Mouse (Mus musculus) granulocyte monocyte progenitor cell, adult 5-6 weeks (primary cell): ENCODE results near the gene Kiss1r. TPM values are rescaled to one million over a fixed set of nuclear protein-coding genes. Genes with fewer than 3 reads are reported as not detected.
"Not testable (repeated sequence)": the region's sequence is repeated elsewhere in the genome, so short reads cannot be mapped to it uniquely, and the experiment has no call there.

ENCODE experiments used
- ATAC-seq: replicated peaks from 2 replicates; pipeline ENCODE4 v1.8.0; 2016; ENCODE audit warnings: mild to moderate bottlenecking, moderate TSS enrichment, inconsistent platforms; ENCODE audit not compliant: poor library complexity, severe bottlenecking
- total RNA-seq, 2 experiments: library from RNA; stranded (forward) in 1 of 2; stranded (reverse) in 1 of 2; fragments of 200-712, 200-1000 nt in 1 of 2; fragments of >200 nt in 1 of 2; fragmentation: Nextera tagmentation in 1 of 2; gene quantifications; 2 replicates each; pipeline ENCODE4 v1.2.3; 2014 to 2017

Gene Kiss1r
- total RNA-seq, 2 experiments from 2014 or later = not detected

DNA sequence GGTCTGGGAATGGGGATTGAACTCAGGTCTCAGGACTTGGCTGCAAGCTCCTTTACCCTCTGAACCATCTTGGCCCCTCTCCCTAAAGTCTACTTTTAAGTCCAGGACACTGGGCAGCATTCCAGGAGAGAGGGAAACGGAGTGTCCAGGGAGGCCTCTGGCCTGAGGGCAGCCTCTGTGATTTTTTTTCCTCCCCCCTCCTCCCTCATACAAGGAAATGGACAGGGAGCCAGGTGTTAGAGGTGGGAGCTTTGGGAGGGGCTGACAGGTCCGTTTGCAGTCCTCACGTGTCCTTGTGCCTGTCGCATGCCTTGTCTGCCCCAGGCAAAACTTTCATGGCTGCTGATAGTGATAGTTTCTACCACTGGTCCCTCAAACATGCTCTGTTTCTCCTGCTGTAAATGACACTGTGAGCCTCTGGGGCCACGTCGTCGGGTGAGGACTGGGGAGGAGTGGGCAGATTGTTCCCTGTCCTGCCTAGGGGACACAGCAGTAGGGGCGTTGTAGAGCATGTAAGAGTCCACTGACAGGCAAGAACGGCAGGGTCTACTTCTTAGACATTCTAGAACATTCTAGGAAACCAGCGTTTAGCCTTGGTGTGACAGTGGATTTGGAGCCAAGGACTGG lies 19.6 kb downstream of the Kiss1r start:
- ATAC-seq = no peak

- ATAC-seq = peak; percentile 68
Observed at GRCm38 (mm10) chr10:79936911-79937441, 20.2 kb downstream of the Kiss1r start.

DNA sequence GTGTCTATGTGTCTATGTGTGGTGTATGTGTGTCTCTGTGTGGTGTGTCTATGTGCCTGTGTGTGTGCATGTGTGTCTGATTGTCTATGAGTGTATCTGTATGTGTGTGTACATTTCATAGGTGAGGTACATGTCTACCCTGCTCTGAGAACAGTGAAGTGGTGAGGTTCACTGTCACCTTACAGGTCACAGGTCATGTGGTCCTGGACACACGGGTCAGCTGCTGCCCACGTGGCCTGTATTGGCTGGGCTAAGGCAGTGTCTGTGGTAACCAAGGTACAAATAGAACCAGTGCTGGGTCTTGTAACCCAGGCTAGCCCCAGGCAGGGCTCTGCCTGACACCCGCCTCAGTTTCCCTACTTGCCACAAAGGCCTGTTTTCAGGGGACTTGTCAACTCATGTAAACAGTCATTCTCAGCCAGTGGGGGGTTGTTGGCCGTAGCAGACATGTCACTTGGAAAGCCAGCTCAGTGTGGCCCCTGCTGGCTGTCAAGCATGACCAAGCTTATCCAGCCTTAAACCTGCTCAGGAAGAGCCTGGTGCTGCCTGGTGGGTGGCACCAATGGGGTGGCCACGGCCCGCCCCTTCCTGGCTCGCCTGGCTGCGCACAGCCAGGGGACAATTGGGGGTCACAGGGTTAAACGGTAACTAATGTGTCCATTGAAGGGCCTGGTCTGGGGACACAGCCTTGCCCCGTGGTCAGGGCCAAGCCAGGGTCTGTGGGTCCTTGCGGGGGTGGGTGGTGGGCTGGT lies 21.2 kb downstream of the Kiss1r start:
- ATAC-seq = no peak

DNA sequence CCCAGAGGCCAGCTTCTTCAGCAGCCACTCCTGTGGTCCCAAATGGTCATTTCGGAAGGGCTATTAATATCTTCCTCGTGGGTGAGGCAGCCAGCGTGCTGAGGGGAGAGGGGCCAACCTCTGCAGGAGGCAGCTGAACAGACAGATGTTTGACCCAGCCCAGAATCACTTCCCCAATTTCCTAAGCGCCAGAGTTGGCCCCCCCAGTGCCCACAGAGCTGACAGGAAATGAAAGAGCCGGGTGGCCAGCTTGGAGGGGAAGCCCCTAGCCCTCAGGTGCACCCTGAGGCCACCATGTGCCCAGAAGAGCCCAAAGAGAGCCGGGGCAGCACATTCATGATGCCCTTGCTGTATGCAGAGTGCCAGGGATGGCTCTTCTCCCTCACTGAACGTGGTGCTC lies 24.0 kb downstream of the Kiss1r start:
- peak; percentile 77 for ATAC-seq

GRCm38 (mm10) chr10:79942988-79943387 lies 26.2 kb downstream of the Kiss1r start:
- no peak for ATAC-seq

DNA sequence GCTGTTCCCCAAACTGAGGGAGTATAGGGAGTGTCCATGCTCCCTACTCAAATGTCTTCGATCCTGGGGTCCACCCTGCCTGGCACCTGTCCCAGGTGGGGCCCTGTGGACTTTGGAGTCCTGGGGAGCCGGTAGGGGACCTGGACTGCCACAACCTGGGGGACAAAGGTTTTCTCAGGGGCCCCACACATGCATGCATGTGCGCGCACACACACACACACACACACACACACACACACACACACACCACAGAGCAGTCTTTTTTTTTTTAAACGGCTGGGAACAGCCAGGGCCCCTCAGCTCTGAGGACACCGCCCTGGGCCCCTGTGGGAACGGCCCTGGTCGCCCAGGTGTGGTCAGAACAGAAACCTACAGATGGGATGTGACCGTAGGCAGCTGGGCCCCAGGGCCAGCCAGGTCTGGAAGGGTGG lies 26.7 kb downstream of the Kiss1r start:
- ATAC-seq = no peak

- peak; percentile 52 for ATAC-seq
Observed at GRCm38 (mm10) chr10:79945507-79946234, 28.9 kb downstream of the Kiss1r start.

DNA sequence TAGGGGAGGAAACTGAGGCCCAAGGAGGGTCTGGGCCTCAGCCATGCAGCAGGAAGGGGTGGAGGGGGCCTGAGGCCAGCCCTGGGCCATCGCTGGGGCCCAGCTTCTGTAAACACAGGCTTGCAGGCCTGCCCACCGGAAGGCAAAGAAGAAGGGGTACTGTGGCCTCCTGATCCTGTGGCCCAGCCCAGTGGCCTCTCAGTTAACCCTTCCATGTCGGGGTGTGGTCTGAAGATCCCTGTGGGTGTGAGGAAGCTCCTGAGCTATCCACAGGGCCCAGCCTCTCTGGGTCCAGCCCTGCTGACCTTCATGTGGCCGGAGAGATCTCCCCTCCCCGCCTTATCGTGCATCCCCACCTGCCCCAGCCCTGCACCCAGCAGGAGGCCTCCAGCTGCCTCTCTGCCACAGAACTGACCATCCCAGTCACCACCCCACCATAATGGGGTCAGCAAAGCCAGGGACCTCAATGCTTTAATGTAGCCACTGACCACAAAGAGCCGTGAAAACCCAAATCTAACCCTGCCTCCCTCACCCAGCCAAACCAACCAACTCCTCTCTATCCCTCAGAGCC lies 30.1 kb downstream of the Kiss1r start:
- ATAC-seq = peak; percentile 25; the same call in 1 of the 2 replicates

DNA sequence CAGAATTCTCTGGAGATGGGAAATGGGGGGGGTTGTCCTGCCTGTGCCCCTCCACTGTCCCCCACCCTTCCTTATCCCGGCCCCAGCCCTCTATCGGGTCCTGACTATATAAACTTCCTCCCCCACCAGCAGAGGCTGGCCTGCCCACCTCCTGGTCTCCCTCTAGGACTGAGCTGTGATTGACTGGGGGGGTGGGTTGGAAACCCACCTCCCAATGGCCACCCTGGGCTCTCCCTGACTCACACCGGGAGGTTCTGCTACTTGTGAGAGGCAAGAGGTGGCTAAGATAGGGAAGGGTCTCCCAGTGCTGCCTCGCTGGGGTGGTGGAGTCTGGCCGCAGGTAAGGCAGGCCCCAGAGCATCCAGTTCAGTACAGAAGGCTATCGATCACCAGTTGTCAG lies 30.7 kb downstream of the Kiss1r start:
- no peak for ATAC-seq

- no peak for ATAC-seq
Observed at GRCm38 (mm10) chr10:79949873-79950272, 33.1 kb downstream of the Kiss1r start.

DNA sequence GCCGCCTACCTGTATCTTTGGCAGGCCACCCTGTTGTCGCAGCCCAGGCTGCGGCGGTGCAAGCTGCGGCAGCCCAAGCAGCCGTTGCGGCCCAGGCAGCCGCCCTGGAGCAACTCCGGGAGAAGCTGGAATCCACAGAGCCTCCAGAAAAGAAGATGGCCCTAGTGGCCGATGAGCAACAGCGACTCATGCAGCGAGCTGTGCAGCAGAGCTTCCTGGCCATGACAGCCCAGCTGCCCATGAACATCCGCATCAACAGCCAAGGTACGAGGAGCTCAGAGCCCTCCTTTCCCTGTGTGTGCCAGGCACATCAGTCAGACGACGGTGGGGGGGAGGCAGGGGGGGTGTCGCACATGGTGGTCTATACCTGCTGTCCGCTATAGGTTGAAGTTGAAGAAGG lies 33.9 kb downstream of the Kiss1r start:
- no peak for ATAC-seq

GRCm38 (mm10) chr10:79953946-79954345 lies 37.2 kb downstream of the Kiss1r start:
- ATAC-seq = 0 out of 2 replicates have a peak, but pooled peaks have one; percentile 15

DNA sequence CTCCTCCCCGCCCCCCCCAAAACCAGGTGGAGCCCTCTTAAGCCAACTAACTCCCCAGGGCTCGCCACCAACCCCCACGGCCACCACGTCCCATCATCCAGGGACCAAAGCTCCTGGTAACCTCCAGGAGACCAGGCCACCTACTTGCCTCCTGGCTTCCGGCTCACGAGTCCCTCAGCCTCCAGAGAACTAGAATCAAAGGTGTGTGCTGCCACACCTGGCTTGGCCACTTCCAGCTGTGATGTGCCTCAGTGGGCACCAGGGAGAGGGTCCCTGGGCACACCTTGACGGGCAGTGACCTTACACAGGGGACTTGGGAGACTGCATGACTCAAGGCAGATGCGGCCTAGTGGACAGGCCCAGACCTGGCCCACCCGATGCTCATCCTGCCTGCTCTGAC lies 38.9 kb downstream of the Kiss1r start:
- ATAC-seq = no peak

GRCm38 (mm10) chr10:79956643-79957154 lies 39.9 kb downstream of the Kiss1r start:
- ATAC-seq = no peak

GRCm38 (mm10) chr10:79958140-79958816 lies 41.5 kb downstream of the Kiss1r start:
- ATAC-seq = peak; percentile 62

GRCm38 (mm10) chr10:79959412-79959811 lies 42.6 kb downstream of the Kiss1r start:
- not testable (repeated sequence) for ATAC-seq

- peak; percentile 81 for ATAC-seq
Observed at GRCm38 (mm10) chr10:79959847-79960601, 43.3 kb downstream of the Kiss1r start, which contains the start of gene Wdr18. Wdr18 (plus strand) TSS chr10:79960152.

GRCm38 (mm10) chr10:79960671-79961294 lies 44.0 kb downstream of the Kiss1r start:
- no peak for ATAC-seq

DNA sequence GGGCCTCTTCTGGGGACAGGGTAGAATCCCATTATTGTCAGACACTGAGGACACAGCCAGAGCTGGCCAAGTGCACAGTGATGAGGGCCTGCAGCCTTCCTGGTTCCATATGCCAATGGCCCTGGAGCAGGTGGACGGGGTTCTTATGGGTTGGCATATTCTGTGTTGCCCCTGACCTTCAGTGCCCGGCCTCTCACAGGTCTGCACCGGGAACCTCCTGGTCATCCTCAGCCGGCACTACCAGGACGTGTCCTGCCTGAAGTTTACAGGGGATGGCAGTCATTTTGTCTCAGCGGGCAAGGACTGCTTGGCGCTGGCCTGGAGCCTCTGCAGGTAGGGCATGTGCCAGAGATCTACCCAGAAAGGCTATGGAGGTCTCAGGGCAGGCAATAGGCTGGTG lies 48.0 kb downstream of the Kiss1r start:
- no peak for ATAC-seq
